Mouse (Mus musculus): ENCODE results near the gene Ces1h. TPM values are rescaled to one million over a fixed set of nuclear protein-coding genes. Genes with fewer than 3 reads are reported as not detected.

Gene Ces1h
- not detected for total RNA-seq (2021)

DNA sequence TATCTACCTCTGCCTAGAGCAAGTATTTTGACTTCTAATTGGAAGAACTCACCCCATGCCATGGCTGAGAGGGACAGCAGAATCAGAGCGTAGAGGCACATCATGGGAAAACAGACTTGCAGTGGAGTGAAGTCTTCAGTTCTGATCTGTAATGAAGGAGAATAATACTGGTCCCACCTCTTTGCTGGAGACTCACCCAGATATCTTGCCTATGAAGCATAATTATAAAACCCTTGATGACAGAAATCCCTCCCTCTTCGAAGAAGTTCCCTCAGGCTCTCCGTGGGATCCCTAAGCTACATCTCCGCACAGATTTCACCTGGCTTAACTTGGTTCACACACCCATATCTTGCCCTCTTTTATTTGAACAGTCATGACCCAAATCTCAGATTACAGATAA is at the start of gene Ces1h:
TSS of gene Ces1h (minus strand) at position 101 of the 400 bp plus-strand sequence.
- no peak for DNase-seq

- no peak for DNase-seq
These were observed 47.7 kb upstream of the Ces1h start for GRCm38 (mm10) chr8:93427195-93427594.

DNA sequence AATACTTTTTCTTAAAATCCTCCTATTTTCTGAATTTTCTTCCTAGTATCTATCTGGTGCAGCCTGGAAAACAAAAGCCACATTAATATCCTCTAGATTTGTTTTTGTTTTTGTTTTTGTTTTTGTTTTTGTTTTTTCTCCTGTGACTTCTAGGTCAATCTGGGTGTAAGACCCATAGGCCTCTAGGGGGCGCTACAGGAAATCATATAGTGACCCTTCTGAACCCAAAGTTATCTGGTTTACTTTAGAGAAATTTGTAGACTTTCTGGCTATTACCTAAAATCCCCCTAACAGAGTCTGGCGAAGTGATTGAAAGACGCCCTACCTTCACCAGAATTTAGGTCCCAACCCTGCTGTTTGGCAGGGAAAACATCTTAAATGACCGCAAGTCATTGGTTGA is 35.9 kb upstream of the Ces1h start:
- DNase-seq: no peak

DNA sequence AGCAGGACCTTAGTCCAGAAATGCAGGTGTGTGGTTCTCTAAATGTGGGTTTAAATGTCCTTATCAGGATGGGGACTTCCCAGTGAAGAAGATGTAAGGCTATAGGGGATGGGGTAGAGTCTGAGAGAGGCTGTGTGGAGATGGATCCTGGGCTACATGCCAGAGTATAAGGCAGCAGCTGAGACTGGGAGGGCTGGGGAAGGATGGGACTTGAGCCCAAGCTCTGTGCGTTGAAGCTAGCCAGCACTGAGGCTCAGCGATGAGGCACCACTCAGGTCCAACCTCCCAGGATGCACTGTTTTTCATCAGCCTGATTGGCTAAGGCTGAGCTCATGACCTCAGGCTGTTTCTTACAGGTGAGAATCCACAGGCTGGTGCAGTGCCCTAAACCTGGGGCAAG is 29.3 kb upstream of the Ces1h start:
- DNase-seq: no peak

GRCm38 (mm10) chr8:93399698-93400097 is 20.2 kb upstream of the Ces1h start:
- DNase-seq: no peak

- peak; percentile 24 for DNase-seq
These were observed 18.5 kb upstream of the Ces1h start for GRCm38 (mm10) chr8:93398044-93398443.

DNA sequence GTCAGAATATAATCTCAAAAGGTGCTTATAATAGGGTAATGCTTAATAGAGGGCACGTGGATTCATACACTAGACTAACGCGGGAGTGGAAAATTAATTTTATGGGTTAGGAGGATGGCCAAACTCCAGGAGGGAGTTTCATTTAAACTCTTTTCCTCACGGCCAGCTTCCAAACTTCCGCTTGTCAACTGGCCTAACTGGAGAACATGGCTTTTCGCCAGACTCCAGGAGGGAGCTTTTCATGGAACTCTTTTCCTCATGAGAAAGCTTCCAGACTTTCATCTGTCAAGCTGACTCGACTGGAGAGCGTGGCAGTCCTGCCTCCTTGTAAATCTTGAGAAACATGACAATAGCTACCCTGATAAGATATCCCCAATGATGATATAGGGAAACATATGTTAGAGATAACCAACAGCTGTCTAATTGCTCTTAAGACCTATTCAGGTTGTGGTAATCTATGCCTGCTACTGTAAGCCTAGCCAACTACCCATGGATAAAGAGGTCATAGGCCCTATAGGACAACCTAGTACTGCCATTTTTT is 14.6 kb upstream of the Ces1h start:
- peak; percentile 11 for DNase-seq

DNA sequence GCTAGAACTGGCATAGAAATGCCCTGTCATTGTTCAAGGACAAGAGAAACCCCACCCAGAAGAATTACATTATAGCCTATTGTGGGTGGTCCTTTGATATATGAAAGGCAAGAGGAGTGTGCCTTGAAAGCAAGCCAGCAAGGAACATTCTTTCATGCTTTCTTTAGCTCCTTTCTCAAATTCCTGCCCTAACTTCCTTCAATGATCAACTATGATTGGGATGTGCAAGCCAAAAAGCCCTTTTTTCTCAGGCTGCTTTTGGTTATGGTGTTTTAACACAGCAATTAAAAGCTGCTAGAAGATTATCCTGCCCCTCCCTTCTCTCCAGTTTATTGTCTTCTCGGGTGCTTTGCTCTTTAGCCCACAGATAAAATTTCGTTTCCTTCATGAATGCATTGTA is 10.0 kb downstream of the Ces1h start:
- no peak for DNase-seq

DNA sequence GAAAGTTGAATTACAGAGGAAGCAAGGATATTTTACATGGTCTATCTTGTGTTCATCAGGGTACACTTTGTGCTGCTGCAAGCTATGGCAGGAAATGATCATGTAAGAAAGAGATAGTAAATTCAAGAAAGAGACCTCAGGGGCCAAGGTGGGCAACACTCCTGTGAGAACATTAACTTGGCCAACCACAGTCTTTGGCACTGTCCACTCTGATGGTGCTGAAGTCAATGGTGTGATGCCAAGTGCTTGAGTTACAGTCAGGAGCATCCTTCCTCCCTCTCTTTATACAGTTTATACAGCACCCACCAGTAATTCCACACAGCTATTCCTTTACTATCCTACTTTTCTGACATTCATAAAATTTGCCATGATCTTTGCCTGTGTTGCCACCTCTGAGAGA is 19.4 kb downstream of the Ces1h start:
- peak; percentile 31 for DNase-seq

DNA sequence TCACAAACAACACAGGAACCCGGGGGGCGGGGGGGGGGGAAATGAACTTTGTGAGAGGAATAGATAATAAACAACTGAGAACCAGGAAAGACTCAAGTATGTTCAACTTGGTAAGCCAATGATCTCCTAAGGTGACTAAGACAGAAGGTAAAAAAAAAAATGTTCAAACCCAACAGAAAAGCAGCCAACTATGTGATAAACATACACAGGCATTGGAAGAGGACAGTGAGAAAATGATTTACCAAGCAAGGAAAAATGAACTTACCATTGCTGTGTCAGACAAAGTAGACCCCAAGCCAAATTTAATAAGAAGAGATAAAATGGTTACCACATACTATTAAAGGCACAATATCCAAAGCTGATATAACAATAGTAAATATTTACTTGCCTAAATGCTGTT is 40.0 kb downstream of the Ces1h start:
- no peak for DNase-seq

DNA sequence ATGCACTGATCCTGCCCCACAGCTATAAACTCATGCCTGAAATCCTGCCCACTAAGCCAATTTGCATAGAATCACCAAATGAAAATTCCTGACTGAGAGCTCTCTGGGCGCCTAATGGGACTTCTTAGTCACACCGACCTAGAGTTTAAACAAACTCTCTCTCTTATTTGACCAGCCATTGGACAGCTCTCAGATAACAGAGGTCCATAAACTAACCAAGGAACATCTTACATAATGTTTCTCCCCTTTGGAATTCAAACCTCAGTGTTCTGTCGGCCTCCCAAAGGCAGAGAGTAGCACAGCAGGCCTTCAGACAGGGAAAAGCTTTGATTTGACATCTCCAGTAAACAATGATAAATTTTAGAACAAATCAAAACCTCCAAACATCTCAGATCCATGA is 42.3 kb downstream of the Ces1h start, which contains the start of gene Ces1g:
TSS of gene Ces1g (minus strand) at position 102 of the 400 bp plus-strand sequence.
- DNase-seq: no peak

- DNase-seq: no peak
These were observed 46.8 kb downstream of the Ces1h start for GRCm38 (mm10) chr8:93332703-93333102.

- DNase-seq: no peak
These were observed 48.4 kb downstream of the Ces1h start for GRCm38 (mm10) chr8:93331151-93331550.

GRCm38 (mm10) chr8:93325123-93325522 is 54.4 kb downstream of the Ces1h start:
- DNase-seq: no peak

GRCm38 (mm10) chr8:93317031-93317430 is 62.5 kb downstream of the Ces1h start:
- no peak for DNase-seq

DNA sequence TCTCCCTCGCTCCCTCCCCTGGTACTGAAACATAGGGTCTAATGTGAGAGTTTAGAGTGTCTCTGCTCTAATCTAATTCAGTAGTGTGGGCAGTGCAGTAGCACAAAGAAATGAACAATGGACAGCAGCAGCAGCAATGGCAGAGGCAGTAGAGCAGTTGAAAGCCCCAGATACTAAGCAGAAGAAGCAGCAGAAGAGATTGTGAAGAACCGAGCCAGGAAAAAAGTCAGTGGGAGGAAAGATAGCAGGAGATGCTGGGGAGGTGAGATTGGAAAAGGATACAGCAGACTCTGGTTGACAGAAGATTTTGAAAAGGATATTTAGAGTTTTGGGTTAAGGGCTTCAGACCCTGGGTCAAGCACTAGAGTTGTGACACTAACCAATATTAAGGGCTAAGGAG is 64.0 kb downstream of the Ces1h start:
- no peak for DNase-seq

Other genes with a start within 250 kb of the Ces1h start
- gene Ces1c, start 248.4 kb downstream of the Ces1h start, total RNA-seq (2021): not detected
- gene Ces1d, start 181.9 kb downstream of the Ces1h start, total RNA-seq (2021): 1 to 10 TPM; 3.7 to 8.5 TPM
- 1 to 10 TPM; 1.1 to 1.2 TPM for gene Ces1e, start 150.1 kb downstream of the Ces1h start, total RNA-seq (2021)
- gene Ces1f, start 100.0 kb downstream of the Ces1h start, total RNA-seq (2021): not detected
- gene Ces1g, start 42.4 kb downstream of the Ces1h start, total RNA-seq (2021): not detected
- under 1 TPM; 0.18 to 0.62 TPM for gene Ces5a, start 156.1 kb upstream of the Ces1h start, total RNA-seq (2021)

Data from heart, postnatal 4 days (tissue).